Mouse (Mus musculus) cerebellum, postnatal 25 days (tissue): ENCODE results near the gene Fam84b.
"Not testable (repeated sequence)": the region's sequence is repeated elsewhere in the genome, so short reads cannot be mapped to it uniquely, and the experiment has no call there.

ENCODE experiments used
- DNase-seq, 2 experiments: peaks; one replicate each; pipeline ENCODE4 v3.0.0; 2021; ENCODE audit warnings: mixed read lengths in 2 of 2

The Fam84b gene

GRCm38 (mm10) chr15:60853231-60853999 is at the start of gene Fam84b:
Gene Fam84b (minus strand): TSS chr15:60853778.
- peak in 1 of 2 experiments; percentile 30 for DNase-seq

GRCm38 (mm10) chr15:60898187-60898965 is 44.8 kb upstream of the Fam84b start:
- DNase-seq, result no peak

- no peak for DNase-seq
These were observed 42.5 kb upstream of the Fam84b start for GRCm38 (mm10) chr15:60896040-60896439.

- no peak for DNase-seq
These were observed 39.4 kb upstream of the Fam84b start for GRCm38 (mm10) chr15:60892976-60893463.

GRCm38 (mm10) chr15:60888724-60889123 is 35.1 kb upstream of the Fam84b start:
- no peak for DNase-seq

- DNase-seq, result no peak
These were observed 22.1 kb upstream of the Fam84b start for GRCm38 (mm10) chr15:60875721-60876120.

- DNase-seq, result no peak
These were observed 8.8 kb upstream of the Fam84b start for GRCm38 (mm10) chr15:60862417-60862816.

- no peak for DNase-seq
These were observed 1.5 kb upstream of the Fam84b start for GRCm38 (mm10) chr15:60855112-60855511.

GRCm38 (mm10) chr15:60854151-60854550 is 573 bp upstream of the Fam84b start:
- DNase-seq, result no peak

- DNase-seq, result no peak
These were observed 4.9 kb downstream of the Fam84b start for GRCm38 (mm10) chr15:60848630-60849029.

- no peak for DNase-seq
These were observed 7.3 kb downstream of the Fam84b start for GRCm38 (mm10) chr15:60846291-60846690.

GRCm38 (mm10) chr15:60845886-60846285 is 7.7 kb downstream of the Fam84b start:
- no peak for DNase-seq

- DNase-seq, result no peak
These were observed 11.8 kb downstream of the Fam84b start for GRCm38 (mm10) chr15:60841785-60842184.

GRCm38 (mm10) chr15:60841312-60841711 is 12.3 kb downstream of the Fam84b start:
- DNase-seq, result not testable (repeated sequence)

- DNase-seq, result no peak
These were observed 13.3 kb downstream of the Fam84b start for GRCm38 (mm10) chr15:60840296-60840670.

- DNase-seq, result no peak
These were observed 13.9 kb downstream of the Fam84b start for GRCm38 (mm10) chr15:60839539-60840295.

- DNase-seq, result no peak
These were observed 15.4 kb downstream of the Fam84b start for GRCm38 (mm10) chr15:60838135-60838534.

- DNase-seq, result no peak
These were observed 15.9 kb downstream of the Fam84b start for GRCm38 (mm10) chr15:60837719-60838118.

GRCm38 (mm10) chr15:60836321-60836720 is 17.3 kb downstream of the Fam84b start:
- no peak for DNase-seq

GRCm38 (mm10) chr15:60834598-60835571 is 18.7 kb downstream of the Fam84b start:
- no peak for DNase-seq

- no peak for DNase-seq
These were observed 19.9 kb downstream of the Fam84b start for GRCm38 (mm10) chr15:60833476-60834218.
